8 mouse cellular contexts compared by ENCODE assay signal in the genomic region with DNA sequence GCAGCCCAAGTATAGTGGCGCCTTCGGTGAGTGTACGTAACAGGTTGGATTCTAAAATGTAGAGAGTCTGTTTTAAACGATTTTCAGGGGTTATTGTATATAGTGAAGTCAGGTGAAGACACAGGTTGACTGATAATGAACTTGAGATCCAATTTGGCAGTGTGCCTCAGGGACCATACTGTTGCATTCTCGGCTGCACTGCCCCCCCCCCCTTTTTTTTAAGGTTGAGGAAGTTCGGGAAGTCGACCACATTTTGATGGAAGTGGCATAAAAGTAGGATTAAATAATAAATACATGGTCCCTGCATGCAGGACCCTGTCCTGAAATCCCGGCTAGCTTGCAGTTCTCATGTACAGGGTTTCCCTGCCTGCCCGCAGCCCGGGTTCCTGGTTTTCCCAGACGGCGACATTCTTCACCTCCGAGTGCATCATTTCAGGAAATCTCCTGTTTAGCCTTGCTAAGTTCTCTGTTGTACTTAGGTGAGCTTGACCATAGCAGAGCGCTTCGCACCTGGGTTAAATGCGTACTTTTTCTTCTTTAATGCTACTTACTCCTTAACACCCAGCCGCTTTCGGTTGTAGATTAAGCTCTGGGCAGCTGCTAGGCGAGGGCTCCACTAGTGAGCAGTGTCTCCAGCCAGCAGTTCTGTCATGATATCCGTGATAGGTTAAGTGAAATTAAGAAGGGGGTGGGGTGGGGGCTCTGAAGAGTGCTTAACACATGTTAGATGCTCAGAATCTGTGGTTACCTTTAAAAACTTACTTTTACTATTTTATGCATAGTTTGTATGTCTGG. TPM values are rescaled to one million over a fixed set of nuclear protein-coding genes. Genes with fewer than 3 reads are reported as not detected.
A peak's percentile ranks its signal among the peaks of the same experiment; 100 is the strongest.
DNase-seq lines count a peak whose midpoint lies in the region; ATAC-seq and TF ChIP-seq lines count a peak whose summit lies in the region.

No protein-coding gene starts in this region.

- peak; percentile 88 for DNase-seq in heart, adult 11 months
- DNase-seq in heart, adult 8-10 months (ENCODE audit: low spot score) = no peak
- peak; percentile 67 for DNase-seq in forebrain, embryonic 11.5 days (ENCODE audit: low spot score)
- no peak for DNase-seq in adrenal gland, adult 8-10 months

- peaks cover 47% of the 10 kb centered on the region for H3K36me3 ChIP-seq in E14TG2a.4 (ENCODE audit: insufficient read depth, low read length)
- peaks cover 2% of the 10 kb centered on the region; the same call in 1 of the 2 replicates for H3K36me3 ChIP-seq in forebrain, embryonic 11.5 days (ENCODE audit: control insufficient read depth, insufficient read depth, low read length)
- H3K36me3 ChIP-seq in limb, embryonic 12.5 days = peaks cover 43% of the 10 kb centered on the region

- WGBS in forebrain, embryonic 11.5 days = 2% methylated on average over 20 of the region's 20 CpGs
- WGBS in limb, embryonic 12.5 days = 1% methylated on average over 20 of the region's 20 CpGs
- 5% methylated on average over 20 of the region's 20 CpGs for WGBS in olfactory bulb, adult 2 months

- ATAC-seq in forebrain, embryonic 11.5 days (replicated peaks; ENCODE audit: low FRiP score) = peak; percentile 53
- ATAC-seq in limb, embryonic 12.5 days (ENCODE audit: insufficient number of reproducible peaks, insufficient read depth, low FRiP score, low TSS enrichment, low read depth) = no peak; the same call in 1 of the 2 replicates
- no peak for ATAC-seq in cerebellum, adult (ENCODE audit: insufficient number of reproducible peaks, low FRiP score, low TSS enrichment)

- TF ChIP-seq POLR2A in olfactory bulb, adult 2 months (IDR thresholded peaks at IDR 0.05; ENCODE audit: insufficient read depth, low read depth, low read length) = no peak

- peaks cover 38% of the 10 kb centered on the region for H3K4me1 ChIP-seq in E14TG2a.4 (replicated peaks; ENCODE audit: low read depth, low read length)
- H3K4me1 ChIP-seq in forebrain, embryonic 11.5 days (replicated peaks; ENCODE audit: control insufficient read depth, insufficient read depth, low read length) = peaks cover 7% of the 10 kb centered on the region; the same call in 1 of the 2 replicates
- peaks cover 7% of the 10 kb centered on the region; the same call in 1 of the 2 replicates for H3K4me1 ChIP-seq in limb, embryonic 12.5 days (replicated peaks)
- H3K4me1 ChIP-seq in olfactory bulb, adult 2 months (ENCODE audit: control insufficient read depth, insufficient read depth, low read length) = no peaks in the 10 kb centered on the region; the same call in 1 of the 2 replicates

- peak overlapping the region; percentile 84 for H3K27ac ChIP-seq in forebrain, embryonic 11.5 days (ENCODE audit: low read depth, low read length)
- peak overlapping the region; percentile 90 for H3K27ac ChIP-seq in limb, embryonic 12.5 days
- H3K27ac ChIP-seq in olfactory bulb, adult 2 months (ENCODE audit: insufficient read depth, low read depth, low read length) = no peak overlapping the region

- H3K4me2 ChIP-seq in forebrain, embryonic 11.5 days (ENCODE audit: low read depth, low read length, severe bottlenecking) = peak overlapping the region; percentile 75
- H3K4me2 ChIP-seq in limb, embryonic 12.5 days = peak overlapping the region; percentile 77

- H3K27me3 ChIP-seq in E14TG2a.4 (ENCODE audit: insufficient read depth, low read length) = no peaks in the 10 kb centered on the region
- no peaks in the 10 kb centered on the region for H3K27me3 ChIP-seq in forebrain, embryonic 11.5 days (ENCODE audit: control insufficient read depth, insufficient read depth, low read length)
- H3K27me3 ChIP-seq in limb, embryonic 12.5 days = no peaks in the 10 kb centered on the region

- H3K9me3 ChIP-seq in E14TG2a.4 (ENCODE audit: low read length) = no peaks in the 10 kb centered on the region; the same call in 1 of the 2 replicates
- H3K9me3 ChIP-seq in forebrain, embryonic 11.5 days (ENCODE audit: control insufficient read depth, low read length) = no peaks in the 10 kb centered on the region
- no peaks in the 10 kb centered on the region for H3K9me3 ChIP-seq in limb, embryonic 12.5 days

- H3K9ac ChIP-seq in forebrain, embryonic 11.5 days (ENCODE audit: low read length) = peak overlapping the region; percentile 70
- H3K9ac ChIP-seq in limb, embryonic 12.5 days (replicated peaks) = peak overlapping the region; percentile 71

- no peak for TF ChIP-seq CTCF in E14TG2a.4 (conservative IDR thresholded peaks at IDR 0.05; ENCODE audit: low read length)
- no peak for TF ChIP-seq CTCF in olfactory bulb, adult 2 months (IDR thresholded peaks at IDR 0.05; ENCODE audit: insufficient read depth, low read depth, low read length)

- peak overlapping the region; percentile 95 for H3K4me3 ChIP-seq in E14TG2a.4 (replicated peaks; ENCODE audit: low read length)
- peak overlapping the region; percentile 65 for H3K4me3 ChIP-seq in forebrain, embryonic 11.5 days (ENCODE audit: low read depth, low read length)
- H3K4me3 ChIP-seq in limb, embryonic 12.5 days (replicated peaks) = peak overlapping the region; percentile 67
- peak overlapping the region; percentile 84 for H3K4me3 ChIP-seq in olfactory bulb, adult 2 months (ENCODE audit: insufficient read depth, low read depth, low read length)

RNA-seq across cellular contexts. Expression of a gene that starts 0.7 kb away (rescaled TPM):
- total RNA-seq in heart, adult 8-10 months (2022) = 1 to 10 TPM in 3 of 4 experiments, under 1 TPM in 1; 0.88 to 1.5 (median 1.2) TPM
- 29.0 and 31.4 TPM in 2 replicates for polyA plus RNA-seq in forebrain, embryonic 11.5 days (2014; fragmentation: Nextera tagmentation; extraction: Ambion mirVana)
- polyA plus RNA-seq in limb, embryonic 12.5 days (2016; fragmentation: Nextera tagmentation; extraction: Ambion mirVana) = 33.4 and 45.0 TPM in 2 replicates
- polyA plus RNA-seq in olfactory bulb, adult 2 months (2012; ENCODE audit: insufficient read depth, insufficient read length, low replicate concordance, missing spikeins) = not detected in 2 replicates
- total RNA-seq in adrenal gland, adult 8-10 months (2022) = 1 to 10 TPM; 5.4 to 7.1 (median 6.3) TPM

RNA-seq across cellular contexts. Expression of a gene that starts 12.7 kb away (rescaled TPM):
- 10 to 100 TPM; 17.3 to 24.4 (median 19.3) TPM for total RNA-seq in heart, adult 8-10 months (2022)
- polyA plus RNA-seq in forebrain, embryonic 11.5 days (2014; fragmentation: Nextera tagmentation; extraction: Ambion mirVana) = 24.9 and 29.4 TPM in 2 replicates
- polyA plus RNA-seq in limb, embryonic 12.5 days (2016; fragmentation: Nextera tagmentation; extraction: Ambion mirVana) = 37.4 and 40.9 TPM in 2 replicates
- not detected in 2 replicates for polyA plus RNA-seq in olfactory bulb, adult 2 months (2012; ENCODE audit: insufficient read depth, insufficient read length, low replicate concordance, missing spikeins)
- total RNA-seq in adrenal gland, adult 8-10 months (2022) = 10 to 100 TPM; 37.1 to 53.7 (median 46.1) TPM

RNA-seq across cellular contexts. Expression of a gene that starts 22.7 kb away (rescaled TPM):
- total RNA-seq in heart, adult 8-10 months (2022) = 1,000 to 10,000 TPM; 1,211 to 1,253 (median 1,225) TPM
- polyA plus RNA-seq in forebrain, embryonic 11.5 days (2014; fragmentation: Nextera tagmentation; extraction: Ambion mirVana) = 313 and 317 TPM in 2 replicates
- polyA plus RNA-seq in limb, embryonic 12.5 days (2016; fragmentation: Nextera tagmentation; extraction: Ambion mirVana) = 295 and 307 TPM in 2 replicates
- polyA plus RNA-seq in olfactory bulb, adult 2 months (2012; ENCODE audit: insufficient read depth, insufficient read length, low replicate concordance, missing spikeins) = not detected in 2 replicates
- total RNA-seq in adrenal gland, adult 8-10 months (2022) = 100 to 1,000 TPM; 232 to 318 (median 257) TPM

RNA-seq across cellular contexts. Expression of a gene that starts 47.1 kb away (rescaled TPM):
- total RNA-seq in heart, adult 8-10 months (2022) = 10 to 100 TPM; 20.7 to 29.5 (median 24.1) TPM
- polyA plus RNA-seq in forebrain, embryonic 11.5 days (2014; fragmentation: Nextera tagmentation; extraction: Ambion mirVana) = 29.0 and 30.3 TPM in 2 replicates
- 25.0 and 28.2 TPM in 2 replicates for polyA plus RNA-seq in limb, embryonic 12.5 days (2016; fragmentation: Nextera tagmentation; extraction: Ambion mirVana)
- 70.3 TPM in 1 of 2 replicates, not detected in the other for polyA plus RNA-seq in olfactory bulb, adult 2 months (2012; ENCODE audit: insufficient read depth, insufficient read length, low replicate concordance, missing spikeins)
- 10 to 100 TPM; 29.9 to 54.3 (median 38.0) TPM for total RNA-seq in adrenal gland, adult 8-10 months (2022)

Comparison
In these comparisons a context has a peak if more than half of its experiments do, and no peak if none do; other contexts are left out.
1. DNase-seq: peak in heart, adult 11 months (single experiment) and forebrain, embryonic 11.5 days (single experiment); none in heart, adult 8-10 months (single experiment) and adrenal gland, adult 8-10 months (single experiment).
2. RNA of a gene that starts 0.7 kb away (polyA plus RNA-seq): 33.4 to 45.0 TPM in limb, embryonic 12.5 days and 29.0 to 31.4 TPM in forebrain, embryonic 11.5 days; not detected in olfactory bulb, adult 2 months; every median in the first group is over 10 times any median in the second.
3. RNA of a gene that starts 22.7 kb away (polyA plus RNA-seq): 313 to 317 TPM in forebrain, embryonic 11.5 days and 295 to 307 TPM in limb, embryonic 12.5 days; not detected in olfactory bulb, adult 2 months; every median in the first group is over 100 times any median in the second.
4. Peak in every context shown above with its lines, with median percentiles within 50 percentile points of each other: H3K4me3 ChIP-seq.